Mouse (Mus musculus) G1E (cell line): Measurements from ENCODE around the gene Rpl38.

Experiments used
- CTCF ChIP-seq: IDR thresholded peaks from 2 replicates; pipeline ENCODE4 v1.5.1; 2012; ENCODE audit warnings: low read depth, low read length, inconsistent platforms, mixed read lengths
- GATA1 ChIP-seq: IDR thresholded peaks from 2 replicates; pipeline ENCODE4 v1.6.1; 2012; ENCODE audit warnings: borderline replicate concordance, low read length, inconsistent platforms, mixed read lengths
- TAL1 ChIP-seq: conservative IDR thresholded peaks from 2 replicates; pipeline ENCODE4 v1.6.1; 2012; ENCODE audit warnings: low read depth, low read length, inconsistent platforms, mixed read lengths

GRCm38 (mm10) chr11:114685526-114686040 lies 17.3 kb downstream of the Rpl38 start:
- TF ChIP-seq CTCF = no peak
- no peak for TF ChIP-seq TAL1
- no peak for TF ChIP-seq GATA1
